8 mouse cellular contexts compared by ENCODE assay signal in genomic region chr17:88530667-88531066, GRCm38 (mm10). TPM values are rescaled to one million over a fixed set of nuclear protein-coding genes. Genes with fewer than 3 reads are reported as not detected.
DNase-seq lines count a peak whose midpoint lies in the region; ATAC-seq and TF ChIP-seq lines count a peak whose summit lies in the region.

No protein-coding gene starts in this region.

- H3K9ac ChIP-seq in liver, embryonic 13.5 days: peak overlapping the region; percentile 81

- no peak for TF ChIP-seq CTCF in cerebellum, adult 2 months (IDR thresholded peaks at IDR 0.05; ENCODE audit: borderline replicate concordance, insufficient read depth, low read depth, low read length)

- H3K4me2 ChIP-seq in liver, embryonic 13.5 days: peak overlapping the region; percentile 89

- H3K27ac ChIP-seq in cerebellum, adult 2 months (ENCODE audit: insufficient read depth, low read length): peak overlapping the region; percentile 54
- H3K27ac ChIP-seq in liver, embryonic 13.5 days: no peak overlapping the region

- H3K27me3 ChIP-seq in cerebellum, adult 2 months (ENCODE audit: control insufficient read depth, insufficient read depth, low read length): no peaks in the 10 kb centered on the region
- peaks cover 4% of the 10 kb centered on the region for H3K27me3 ChIP-seq in liver, embryonic 13.5 days

- 4% methylated on average over 11 of the region's 11 CpGs for WGBS in cerebellum, adult 2 months
- WGBS in liver, embryonic 13.5 days (ENCODE audit: insufficient replicate concordance): 13% methylated on average over 11 of the region's 11 CpGs

- H3K4me3 ChIP-seq in cerebellum, adult 2 months (replicated peaks; ENCODE audit: insufficient read depth, low read depth, low read length): peak overlapping the region; percentile 81
- H3K4me3 ChIP-seq in liver, embryonic 13.5 days (replicated peaks): peak overlapping the region; percentile 83

- H3K4me1 ChIP-seq in cerebellum, adult 2 months (ENCODE audit: control insufficient read depth, insufficient read depth, low read length): peaks cover 12% of the 10 kb centered on the region
- H3K4me1 ChIP-seq in liver, embryonic 13.5 days (replicated peaks): peaks cover 21% of the 10 kb centered on the region

- no peaks in the 10 kb centered on the region for H3K9me3 ChIP-seq in liver, embryonic 13.5 days (replicated peaks)

- H3K36me3 ChIP-seq in liver, embryonic 13.5 days: no peaks in the 10 kb centered on the region

- no peak for TF ChIP-seq POLR2A in cerebellum, adult 2 months (IDR thresholded peaks at IDR 0.05; ENCODE audit: borderline replicate concordance, insufficient read depth, low read length)

- no peak for DNase-seq in cerebellum, adult 2 months
- no peak for DNase-seq in cerebellum, postnatal 36 days
- DNase-seq in thymus, postnatal 14 days: peak; percentile 14
- DNase-seq in thymus, postnatal 10 days (ENCODE audit: low spot score in 2 of 2): no peak
- DNase-seq in liver, embryonic 13.5 days: no peak
- DNase-seq in embryo, embryonic 10.5 days (ENCODE audit: low spot score): no peak
- DNase-seq in retina, embryonic 14.5 days (ENCODE audit: low spot score): no peak

- no peak for ATAC-seq in liver, embryonic 13.5 days (ENCODE audit: low read depth)
- no peak for ATAC-seq in megakaryocyte-erythroid progenitor cell, adult 5-6 weeks (replicated peaks; ENCODE audit: low FRiP score, low TSS enrichment, poor library complexity, severe bottlenecking)

RNA-seq across cellular contexts. Expression of gene Ppp1r21, which starts 0.7 kb away (rescaled TPM):
- 78.9 and 84.8 TPM in 2 replicates for polyA plus RNA-seq in cerebellum, adult 2 months (2012; rRNA removed)
- polyA plus RNA-seq in liver, embryonic 13.5 days (2015; fragmentation: Nextera tagmentation; extraction: Ambion mirVana): 7.7 and 8.0 TPM in 2 replicates
- 46.2 and 47.1 TPM in 2 replicates for total RNA-seq in megakaryocyte-erythroid progenitor cell, adult 5-6 weeks (2014; fragmentation: Nextera tagmentation)
- total RNA-seq in megakaryocyte-erythroid progenitor cell, adult 5-6 weeks (2017): 28.0 and 29.1 TPM in 2 replicates
